Mouse (Mus musculus) heart, embryonic 12.5 days (tissue): ENCODE results near the gene Gng2. TPM values are rescaled to one million over a fixed set of nuclear protein-coding genes. Genes with fewer than 3 reads are reported as not detected.

Source experiments
- ATAC-seq: fragments of 200-750 bp; cut with Nextera tagmentation; 2 replicates; pipeline ENCODE4 v1.8.0; 2017; ENCODE audit warnings: moderate TSS enrichment, moderate library complexity; ENCODE audit not compliant: insufficient number of reproducible peaks, low FRiP score
- H3K27ac ChIP-seq: fragments of 300-500 bp; sonication (generic); 2 replicates; pipeline ENCODE4 v1.5.1; 2016; ENCODE audit warnings: mild to moderate bottlenecking, moderate library complexity; ENCODE audit not compliant: poor library complexity, severe bottlenecking
- H3K27me3 ChIP-seq: fragments of 300-500 bp; sonication (generic); replicated peaks from 2 replicates; pipeline ENCODE4 v1.6.1; 2016; ENCODE audit warnings: mild to moderate bottlenecking, moderate library complexity
- H3K36me3 ChIP-seq: fragments of 300-500 bp; sonication (generic); 2 replicates; pipeline ENCODE4 v1.6.1; 2016; ENCODE audit warnings: mild to moderate bottlenecking, moderate library complexity
- H3K4me1 ChIP-seq: fragments of 300-500 bp; sonication (generic); replicated peaks from 2 replicates; pipeline ENCODE4 v1.6.1; 2016; ENCODE audit warnings: mild to moderate bottlenecking
- H3K4me2 ChIP-seq: fragments of 300-500 bp; sonication (generic); 2 replicates; pipeline ENCODE4 v1.6.1; 2016; ENCODE audit warnings: mild to moderate bottlenecking, moderate library complexity
- H3K4me3 ChIP-seq: fragments of 300-500 bp; sonication (generic); 2 replicates; pipeline ENCODE4 v1.5.1; 2016; ENCODE audit warnings: mild to moderate bottlenecking
- H3K9ac ChIP-seq: fragments of 300-500 bp; sonication (generic); 2 replicates; pipeline ENCODE4 v1.6.1; 2016; ENCODE audit warnings: mild to moderate bottlenecking, moderate library complexity
- H3K9me3 ChIP-seq: fragments of 300-500 bp; sonication (generic); replicated peaks from 2 replicates; pipeline ENCODE4 v1.6.1; 2016; ENCODE audit warnings: mild to moderate bottlenecking, moderate library complexity
- WGBS: fragments of 180-500 bp; shearing (Covaris S2); methylation state at CpG from one replicate; pipeline ENCODE4 v1.1.7; 2016; 5-methylcytosine and 5-hydroxymethylcytosine counted together
- polyA plus RNA-seq: library from polyadenylated mRNA; unstranded; fragments of >200 nt; fragmentation: Nextera tagmentation; extraction: Ambion mirVana; gene quantifications from 2 replicates; pipeline ENCODE4 v1.2.1, GENCODE M21; 2016

The Gng2 gene
- 31.2 and 37.7 TPM in 2 replicates for polyA plus RNA-seq

GRCm38 (mm10) chr14:19977271-19978024, at the start of gene Gng2:
Gene Gng2, minus strand, starts transcription at chr14:19977627.
- Histone ChIP-seq H3K4me3 (peak within 1 kb of the TSS; percentile 63), H3K4me1 (peaks cover 20% of the 10 kb centered on the region), H3K36me3 (no peaks in the 10 kb centered on the region), H3K9ac (peak within 1 kb of the TSS; percentile 77), H3K27ac (peak within 1 kb of the TSS; percentile 30), H3K4me2 (peak within 1 kb of the TSS; percentile 89), H3K27me3 (no peaks in the 10 kb centered on the region), H3K9me3 (no peaks in the 10 kb centered on the region)
- 11% methylated on average over 15 of the region's 15 CpGs for WGBS
- peak; percentile 43 for ATAC-seq

GRCm38 (mm10) chr14:20024888-20025719, 47.7 kb upstream of the Gng2 start:
- Histone ChIP-seq H3K4me2 (no peak overlapping the region), H3K9ac (no peak overlapping the region), H3K27me3 (no peaks in the 10 kb centered on the region), H3K4me3 (no peak overlapping the region), H3K36me3 (no peaks in the 10 kb centered on the region), H3K27ac (no peak overlapping the region), H3K9me3 (no peaks in the 10 kb centered on the region), H3K4me1 (peaks cover 6% of the 10 kb centered on the region)
- no peak for ATAC-seq
- WGBS: 34% methylated on average over 6 of the region's 6 CpGs

- no peak overlapping the region for H3K9ac ChIP-seq
Measured at GRCm38 (mm10) chr14:20023939-20024338, 46.5 kb upstream of the Gng2 start.

GRCm38 (mm10) chr14:20019486-20019885, 42.1 kb upstream of the Gng2 start:
- H3K9me3 ChIP-seq: 0 out of 2 replicates have a peak, but pooled peaks cover 6% of the 10 kb centered on the region
- 70% methylated on average over 3 of the region's 3 CpGs for WGBS
- H3K4me2 ChIP-seq: no peak overlapping the region
- H3K27ac ChIP-seq: no peak overlapping the region
- no peak overlapping the region for H3K9ac ChIP-seq
- no peaks in the 10 kb centered on the region for H3K36me3 ChIP-seq
- H3K27me3 ChIP-seq: no peaks in the 10 kb centered on the region
- no peak for ATAC-seq
- no peak overlapping the region for H3K4me3 ChIP-seq
- peaks cover 4% of the 10 kb centered on the region for H3K4me1 ChIP-seq

More at GRCm38 (mm10) chr14:20023939-20024338, 46.5 kb upstream of the Gng2 start:
- no peaks in the 10 kb centered on the region for H3K36me3 ChIP-seq
- peaks cover 9% of the 10 kb centered on the region for H3K4me1 ChIP-seq
- no peak overlapping the region for H3K4me2 ChIP-seq
- no peak overlapping the region for H3K27ac ChIP-seq
- whole genome bisulfite sequencing: 90% methylated on average over 2 of the region's 2 CpGs
- H3K4me3 ChIP-seq: no peak overlapping the region
- no peaks in the 10 kb centered on the region for H3K9me3 ChIP-seq
- no peak for ATAC-seq
- no peaks in the 10 kb centered on the region for H3K27me3 ChIP-seq

GRCm38 (mm10) chr14:20012506-20013275, 35.3 kb upstream of the Gng2 start:
- Histone ChIP-seq H3K4me1 (peaks cover 19% of the 10 kb centered on the region), H3K36me3 (no peaks in the 10 kb centered on the region), H3K27ac (no peak overlapping the region), H3K27me3 (no peaks in the 10 kb centered on the region), H3K4me2 (no peak overlapping the region), H3K9me3 (0 out of 2 replicates have a peak, but pooled peaks cover 6% of the 10 kb centered on the region), H3K9ac (no peak overlapping the region), H3K4me3 (no peak overlapping the region)
- 52% methylated on average over 9 of the region's 9 CpGs for WGBS
- no peak for ATAC-seq

- Histone ChIP-seq H3K9ac (no peak overlapping the region), H3K36me3 (no peaks in the 10 kb centered on the region), H3K4me2 (no peak overlapping the region), H3K27me3 (no peaks in the 10 kb centered on the region), H3K9me3 (no peaks in the 10 kb centered on the region), H3K4me3 (no peak overlapping the region), H3K27ac (no peak overlapping the region), H3K4me1 (peaks cover 37% of the 10 kb centered on the region)
- 64% methylated on average over 3 of the region's 3 CpGs for WGBS
- no peak for ATAC-seq
Measured at GRCm38 (mm10) chr14:20007446-20007845, 30.0 kb upstream of the Gng2 start.

- Histone ChIP-seq H3K36me3 (no peaks in the 10 kb centered on the region), H3K9me3 (no peaks in the 10 kb centered on the region), H3K4me3 (no peak overlapping the region), H3K4me1 (peaks cover 24% of the 10 kb centered on the region), H3K9ac (no peak overlapping the region), H3K27me3 (no peaks in the 10 kb centered on the region), H3K4me2 (no peak overlapping the region), H3K27ac (no peak overlapping the region)
- ATAC-seq: no peak
Measured at GRCm38 (mm10) chr14:20004777-20005289, 27.4 kb upstream of the Gng2 start.

- H3K9me3 ChIP-seq: no peaks in the 10 kb centered on the region
- no peak overlapping the region for H3K27ac ChIP-seq
- WGBS: 90% methylated on average over 5 of the region's 5 CpGs
- H3K4me2 ChIP-seq: no peak overlapping the region
- ATAC-seq: no peak
- H3K27me3 ChIP-seq: no peaks in the 10 kb centered on the region
- no peak overlapping the region for H3K9ac ChIP-seq
- no peaks in the 10 kb centered on the region for H3K4me1 ChIP-seq
- H3K36me3 ChIP-seq: no peaks in the 10 kb centered on the region
- H3K4me3 ChIP-seq: no peak overlapping the region
Measured at GRCm38 (mm10) chr14:19996853-19997252, 19.4 kb upstream of the Gng2 start.

- no peak overlapping the region for H3K4me3 ChIP-seq
- H3K4me1 ChIP-seq: no peaks in the 10 kb centered on the region
- WGBS: 83% methylated on average over 4 of the region's 4 CpGs
- no peak overlapping the region for H3K4me2 ChIP-seq
- ATAC-seq: no peak
- H3K27me3 ChIP-seq: no peaks in the 10 kb centered on the region
- no peaks in the 10 kb centered on the region for H3K9me3 ChIP-seq
- no peak overlapping the region for H3K27ac ChIP-seq
- no peaks in the 10 kb centered on the region for H3K36me3 ChIP-seq
- H3K9ac ChIP-seq: no peak overlapping the region
Measured at GRCm38 (mm10) chr14:19995943-19996342, 18.5 kb upstream of the Gng2 start.

- no peaks in the 10 kb centered on the region for H3K4me1 ChIP-seq
- no peak for ATAC-seq
- no peak overlapping the region for H3K27ac ChIP-seq
- no peak overlapping the region for H3K4me2 ChIP-seq
- no peaks in the 10 kb centered on the region for H3K36me3 ChIP-seq
- H3K4me3 ChIP-seq: no peak overlapping the region
- 60% methylated on average over 5 of the region's 5 CpGs for WGBS
- no peaks in the 10 kb centered on the region for H3K9me3 ChIP-seq
- H3K27me3 ChIP-seq: no peaks in the 10 kb centered on the region
- no peak overlapping the region for H3K9ac ChIP-seq
Measured at GRCm38 (mm10) chr14:19994068-19994467, 16.6 kb upstream of the Gng2 start.

GRCm38 (mm10) chr14:19993570-19993883, 16.1 kb upstream of the Gng2 start:
- 73% methylated on average over 3 of the region's 3 CpGs for WGBS
- H3K4me3 ChIP-seq: no peak overlapping the region
- H3K4me1 ChIP-seq: no peaks in the 10 kb centered on the region
- ATAC-seq: no peak
- no peaks in the 10 kb centered on the region for H3K9me3 ChIP-seq
- no peak overlapping the region for H3K9ac ChIP-seq
- H3K4me2 ChIP-seq: no peak overlapping the region
- H3K27ac ChIP-seq: no peak overlapping the region
- no peaks in the 10 kb centered on the region for H3K27me3 ChIP-seq
- no peaks in the 10 kb centered on the region for H3K36me3 ChIP-seq
